Mouse (Mus musculus) liver, embryonic 16.5 days (tissue): ENCODE measurements around the gene Gm10428. TPM values are rescaled to one million over a fixed set of nuclear protein-coding genes. Genes with fewer than 3 reads are reported as not detected.

Source experiments
- ATAC-seq: fragments of 200-750 bp; cut with Nextera tagmentation; 2 replicates; pipeline ENCODE4 v1.8.0; 2017; ENCODE audit warnings: low read depth, mild to moderate bottlenecking, moderate number of reproducible peaks, moderate library complexity
- H3K27ac ChIP-seq: fragments of 300-500 bp; sonication (generic); 2 replicates; pipeline ENCODE4 v1.5.1; 2014; ENCODE audit warnings: mild to moderate bottlenecking, low read length
- H3K27me3 ChIP-seq: fragments of 300-500 bp; sonication (generic); 2 replicates; pipeline ENCODE4 v1.6.1; 2014; ENCODE audit warnings: low read depth, low read length, mixed read lengths; ENCODE audit not compliant: control insufficient read depth, insufficient read depth
- H3K36me3 ChIP-seq: fragments of 300-500 bp; sonication (generic); 2 replicates; pipeline ENCODE4 v1.6.1; 2014; ENCODE audit warnings: mild to moderate bottlenecking; ENCODE audit not compliant: control insufficient read depth, insufficient read depth
- H3K4me1 ChIP-seq: fragments of 300-500 bp; sonication (generic); 2 replicates; pipeline ENCODE4 v1.6.1; 2014; ENCODE audit warnings: low read depth, low read length, mixed read lengths; ENCODE audit not compliant: control insufficient read depth
- H3K4me2 ChIP-seq: fragments of 300-500 bp; sonication (generic); 2 replicates; pipeline ENCODE4 v1.6.1; 2014; ENCODE audit warnings: low read depth, low read length, mixed read lengths
- H3K4me3 ChIP-seq: fragments of 300-500 bp; sonication (generic); 2 replicates; pipeline ENCODE4 v1.5.1; 2014; ENCODE audit warnings: low read depth, mild to moderate bottlenecking, low read length
- H3K9ac ChIP-seq: fragments of 300-500 bp; sonication (generic); 2 replicates; pipeline ENCODE4 v1.6.1; 2014; ENCODE audit warnings: low read depth, low read length
- H3K9me3 ChIP-seq: fragments of 300-500 bp; sonication (generic); replicated peaks from 2 replicates; pipeline ENCODE4 v1.6.1; 2016; ENCODE audit warnings: low read length; ENCODE audit not compliant: control insufficient read depth
- WGBS: fragments of 180-500 bp; shearing (Covaris S2); extraction: QIAGEN DNeasy Blood & Tissue Kit; methylation state at CpG from one replicate; pipeline ENCODE4 v1.1.7; 2014; ENCODE audit not compliant: insufficient replicate concordance; 5-methylcytosine and 5-hydroxymethylcytosine counted together
- polyA plus RNA-seq: library from polyadenylated mRNA; unstranded; fragments of >200 nt; fragmentation: Nextera tagmentation; extraction: Ambion mirVana; gene quantifications from 2 replicates; pipeline ENCODE4 v1.2.1, GENCODE M21; 2015

The Gm10428 gene
- polyA plus RNA-seq = not detected in 2 replicates

- no peaks in the 10 kb centered on the region for H3K4me1 ChIP-seq
- peaks cover 2% of the 10 kb centered on the region; the same call in 1 of the 2 replicates for H3K27me3 ChIP-seq
- no peaks in the 10 kb centered on the region for H3K9me3 ChIP-seq
- no peak within 1 kb of the TSS for H3K4me3 ChIP-seq
- no peaks in the 10 kb centered on the region for H3K36me3 ChIP-seq
- H3K9ac ChIP-seq = no peak within 1 kb of the TSS
- no peak within 1 kb of the TSS for H3K27ac ChIP-seq
- no peak for ATAC-seq
- 68% methylated on average over 8 of the region's 8 CpGs for WGBS
- H3K4me2 ChIP-seq = no peak within 1 kb of the TSS
Measured at GRCm38 (mm10) chr11:62752780-62753179, at the start of gene Gm10428. Gene Gm10428 (plus strand): TSS chr11:62753100.

GRCm38 (mm10) chr11:62706141-62706540 is 46.8 kb upstream of the Gm10428 start:
- no peak overlapping the region for H3K4me3 ChIP-seq
- H3K4me2 ChIP-seq = no peak overlapping the region
- no peak for ATAC-seq
- no peaks in the 10 kb centered on the region for H3K4me1 ChIP-seq
- H3K9ac ChIP-seq = no peak overlapping the region
- no peak overlapping the region for H3K27ac ChIP-seq
- H3K9me3 ChIP-seq = no peaks in the 10 kb centered on the region
- WGBS = 64% methylated on average over 2 of the region's 2 CpGs
- H3K36me3 ChIP-seq = no peaks in the 10 kb centered on the region
- no peaks in the 10 kb centered on the region for H3K27me3 ChIP-seq

GRCm38 (mm10) chr11:62708252-62708651 is 44.6 kb upstream of the Gm10428 start:
- WGBS = 53% methylated on average over 7 of the region's 7 CpGs
- no peak for ATAC-seq

GRCm38 (mm10) chr11:62710657-62711056 is 42.2 kb upstream of the Gm10428 start:
- Histone ChIP-seq H3K9ac (no peak overlapping the region), H3K4me1 (no peaks in the 10 kb centered on the region), H3K36me3 (no peaks in the 10 kb centered on the region), H3K27ac (no peak overlapping the region), H3K4me2 (no peak overlapping the region), H3K27me3 (no peaks in the 10 kb centered on the region), H3K9me3 (no peaks in the 10 kb centered on the region), H3K4me3 (no peak overlapping the region)
- 69% methylated on average over 5 of the region's 5 CpGs for WGBS
- no peak for ATAC-seq

More at GRCm38 (mm10) chr11:62708252-62708651, 44.6 kb upstream of the Gm10428 start:
- Histone ChIP-seq H3K27me3 (no peaks in the 10 kb centered on the region), H3K9me3 (no peaks in the 10 kb centered on the region), H3K4me1 (no peaks in the 10 kb centered on the region), H3K9ac (no peak overlapping the region), H3K27ac (no peak overlapping the region), H3K36me3 (no peaks in the 10 kb centered on the region), H3K4me2 (no peak overlapping the region), H3K4me3 (no peak overlapping the region)

GRCm38 (mm10) chr11:62728276-62728675 is 24.6 kb upstream of the Gm10428 start:
- Histone ChIP-seq H3K36me3 (no peaks in the 10 kb centered on the region), H3K9me3 (no peaks in the 10 kb centered on the region), H3K4me3 (no peak overlapping the region), H3K27ac (no peak overlapping the region), H3K9ac (no peak overlapping the region), H3K4me1 (peaks cover 4% of the 10 kb centered on the region; the same call in 1 of the 2 replicates), H3K27me3 (peaks cover 18% of the 10 kb centered on the region), H3K4me2 (no peak overlapping the region)
- ATAC-seq = no peak
- 71% methylated on average over 8 of the region's 8 CpGs for WGBS

GRCm38 (mm10) chr11:62731311-62732021 is 21.4 kb upstream of the Gm10428 start, which contains the start of gene Zfp287:
Gene Zfp287 (minus strand): TSS chr11:62731905.
- Histone ChIP-seq H3K27ac (no peak within 1 kb of the TSS), H3K36me3 (no peaks in the 10 kb centered on the region), H3K9ac (peak within 1 kb of the TSS; percentile 50; the same call in 1 of the 2 replicates), H3K4me2 (peak within 1 kb of the TSS; percentile 73), H3K27me3 (peaks cover 18% of the 10 kb centered on the region), H3K4me1 (peaks cover 4% of the 10 kb centered on the region; the same call in 1 of the 2 replicates), H3K9me3 (no peaks in the 10 kb centered on the region), H3K4me3 (peak within 1 kb of the TSS; percentile 62)
- ATAC-seq = 0 out of 2 replicates have a peak, but pooled peaks have one; percentile 37
- WGBS = 2% methylated on average over 48 of the region's 48 CpGs

GRCm38 (mm10) chr11:62732022-62732387 is 20.9 kb upstream of the Gm10428 start:
- H3K27ac ChIP-seq = no peak overlapping the region
- H3K4me1 ChIP-seq = peaks cover 4% of the 10 kb centered on the region; the same call in 1 of the 2 replicates
- no peaks in the 10 kb centered on the region for H3K9me3 ChIP-seq
- peaks cover 18% of the 10 kb centered on the region for H3K27me3 ChIP-seq
- H3K4me3 ChIP-seq = peak overlapping the region; percentile 62
- H3K36me3 ChIP-seq = no peaks in the 10 kb centered on the region
- H3K9ac ChIP-seq = no peak overlapping the region
- peak overlapping the region; percentile 73; the same call in 1 of the 2 replicates for H3K4me2 ChIP-seq
- no peak for ATAC-seq
- WGBS = 19% methylated on average over 5 of the region's 5 CpGs

- Histone ChIP-seq H3K4me1 (peaks cover 4% of the 10 kb centered on the region; the same call in 1 of the 2 replicates), H3K4me2 (no peak overlapping the region), H3K36me3 (no peaks in the 10 kb centered on the region), H3K27ac (no peak overlapping the region), H3K9me3 (no peaks in the 10 kb centered on the region), H3K9ac (no peak overlapping the region), H3K4me3 (no peak overlapping the region), H3K27me3 (peaks cover 18% of the 10 kb centered on the region)
- WGBS = 40% methylated on average over 3 of the region's 3 CpGs
- ATAC-seq = no peak
Measured at GRCm38 (mm10) chr11:62732665-62733064, 20.2 kb upstream of the Gm10428 start.

- H3K27ac ChIP-seq = no peak overlapping the region
- 60% methylated on average over 2 of the region's 2 CpGs for WGBS
Measured at GRCm38 (mm10) chr11:62741186-62741585, 11.7 kb upstream of the Gm10428 start.

More at GRCm38 (mm10) chr11:62741186-62741585, 11.7 kb upstream of the Gm10428 start:
- Histone ChIP-seq H3K27me3 (peaks cover 8% of the 10 kb centered on the region), H3K4me3 (no peak overlapping the region), H3K36me3 (no peaks in the 10 kb centered on the region), H3K9me3 (no peaks in the 10 kb centered on the region), H3K4me2 (no peak overlapping the region), H3K9ac (no peak overlapping the region), H3K4me1 (peaks cover 1% of the 10 kb centered on the region)
- no peak for ATAC-seq
